Mouse (Mus musculus) gastrocnemius, adult 2 months (tissue): Measurements from ENCODE around the gene 4930442H23Rik. TPM values are rescaled to one million over a fixed set of nuclear protein-coding genes. Genes with fewer than 3 reads are reported as not detected.
"Not testable (repeated sequence)": the region's sequence is repeated elsewhere in the genome, so short reads cannot be mapped to it uniquely, and the experiment has no call there.

ENCODE experiments used
- DNase-seq: peaks from one replicate; pipeline ENCODE4 v3.0.0; 2022
- H3K27ac ChIP-seq: fragments of 200-600 bp; 2 replicates; pipeline ENCODE4 v1.8.1; 2022; ENCODE audit warnings: mild to moderate bottlenecking
- H3K4me3 ChIP-seq: fragments of 200-600 bp; 2 replicates; pipeline ENCODE4 v1.8.1; 2022; ENCODE audit warnings: mild to moderate bottlenecking, moderate library complexity
- CTCF ChIP-seq: fragments of 200-600 bp; IDR thresholded peaks from 2 replicates; pipeline ENCODE4 v1.8.1; 2022; ENCODE audit warnings: antibody characterized with exemption, mild to moderate bottlenecking, moderate library complexity
- intact Hi-C: fragments of 180-260 bp; cut with DNase I; formaldehyde crosslinking; loops from one replicate; pipeline ENCODE4 v1.15.1; 2025
- total RNA-seq, 2 experiments: library from RNA; stranded (reverse); gene quantifications; 2 replicates each; pipeline ENCODE4 v1.2.3; 2021

4930442H23Rik gene
- total RNA-seq, 2 experiments from 2014 or later = not detected

DNA sequence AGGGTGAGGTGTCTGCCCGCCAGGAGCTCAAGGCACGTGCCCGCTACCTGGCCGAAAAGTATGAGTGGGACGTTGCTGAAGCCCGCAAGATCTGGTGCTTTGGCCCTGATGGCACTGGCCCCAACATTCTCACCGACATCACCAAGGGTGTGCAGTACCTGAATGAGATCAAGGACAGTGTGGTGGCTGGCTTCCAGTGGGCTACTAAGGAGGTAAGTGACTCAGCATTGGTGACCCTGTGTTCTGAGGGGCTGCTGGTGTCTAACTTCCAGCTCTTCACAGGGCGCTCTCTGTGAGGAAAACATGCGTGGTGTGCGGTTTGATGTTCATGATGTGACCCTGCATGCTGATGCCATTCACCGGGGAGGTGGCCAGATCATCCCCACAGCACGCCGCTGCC is 2.7 kb downstream of the 4930442H23Rik start:
- H3K4me3 ChIP-seq = no peak overlapping the region
- intact Hi-C loops = no loop called here
- H3K27ac ChIP-seq = peak overlapping the region; percentile 28
- no peak for DNase-seq
- no peak for TF ChIP-seq CTCF

DNA sequence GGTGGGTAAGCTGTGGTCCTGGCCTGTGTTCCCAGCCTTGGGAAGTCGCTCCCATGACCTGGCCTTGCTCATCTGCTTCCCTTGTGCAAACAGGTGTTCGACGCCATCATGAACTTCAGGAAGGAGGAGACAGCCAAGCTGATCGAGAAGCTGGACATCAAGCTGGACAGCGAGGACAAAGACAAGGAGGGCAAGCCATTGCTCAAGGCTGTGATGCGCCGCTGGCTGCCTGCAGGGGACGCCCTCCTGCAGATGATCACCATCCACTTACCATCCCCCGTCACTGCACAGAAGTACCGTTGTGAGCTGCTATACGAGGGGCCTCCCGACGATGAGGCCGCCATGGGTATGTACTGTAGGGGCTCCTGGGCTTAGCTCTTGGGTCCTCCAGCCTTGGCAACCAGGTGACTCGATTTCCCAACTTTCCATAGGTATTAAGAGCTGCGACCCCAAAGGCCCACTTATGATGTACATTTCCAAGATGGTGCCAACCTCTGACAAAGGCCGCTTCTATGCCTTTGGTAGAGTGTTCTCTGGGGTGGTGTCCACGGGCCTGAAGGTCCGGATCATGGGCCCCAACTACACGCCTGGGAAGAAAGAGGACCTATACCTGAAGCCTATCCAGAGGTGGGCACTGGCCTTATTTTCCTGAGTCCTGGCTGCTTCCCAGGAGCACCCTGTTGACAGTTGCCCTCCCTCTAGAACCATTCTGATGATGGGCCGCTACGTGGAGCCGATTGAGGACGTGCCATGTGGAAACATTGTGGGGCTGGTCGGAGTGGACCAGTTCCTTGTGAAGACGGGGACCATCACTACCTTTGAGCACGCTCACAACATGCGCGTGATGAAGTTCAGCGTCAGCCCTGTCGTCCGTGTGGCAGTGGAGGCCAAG is 4.0 kb downstream of the 4930442H23Rik start:
- DNase-seq = no peak
- intact Hi-C loops = loop anchor here (5.0 to 10.0 kb wide), 3 partner anchors 47 to 277 kb away; partner anchors contain the start of gene Timm13
- Histone ChIP-seq H3K27ac (no peak overlapping the region), H3K4me3 (no peak overlapping the region; the same call in 1 of the 2 replicates)
- no peak for TF ChIP-seq CTCF

DNA sequence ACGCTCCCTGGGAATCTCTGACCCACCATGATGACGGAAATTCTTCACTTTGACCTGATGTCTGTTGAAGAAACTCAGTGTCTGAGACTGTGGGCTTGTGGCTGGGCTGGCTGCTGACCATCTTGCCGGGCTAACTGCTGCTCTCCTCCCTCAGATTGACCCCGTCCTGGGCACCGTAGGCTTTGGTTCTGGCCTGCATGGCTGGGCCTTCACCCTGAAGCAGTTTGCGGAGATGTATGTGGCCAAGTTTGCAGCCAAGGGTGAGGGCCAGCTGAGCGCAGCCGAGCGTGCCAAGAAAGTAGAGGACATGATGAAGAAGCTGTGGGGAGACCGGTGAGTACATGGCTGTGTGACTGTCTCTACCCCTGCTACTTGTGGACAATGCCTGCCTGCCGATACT is 4.7 kb downstream of the 4930442H23Rik start:
- H3K27ac ChIP-seq = no peak overlapping the region
- TF ChIP-seq CTCF = no peak
- intact Hi-C loops = loop anchor here (5.0 to 10.0 kb wide), 3 partner anchors 47 to 277 kb away; partner anchors contain the start of gene Timm13
- peak overlapping the region; percentile 91 for H3K4me3 ChIP-seq
- DNase-seq = no peak

DNA sequence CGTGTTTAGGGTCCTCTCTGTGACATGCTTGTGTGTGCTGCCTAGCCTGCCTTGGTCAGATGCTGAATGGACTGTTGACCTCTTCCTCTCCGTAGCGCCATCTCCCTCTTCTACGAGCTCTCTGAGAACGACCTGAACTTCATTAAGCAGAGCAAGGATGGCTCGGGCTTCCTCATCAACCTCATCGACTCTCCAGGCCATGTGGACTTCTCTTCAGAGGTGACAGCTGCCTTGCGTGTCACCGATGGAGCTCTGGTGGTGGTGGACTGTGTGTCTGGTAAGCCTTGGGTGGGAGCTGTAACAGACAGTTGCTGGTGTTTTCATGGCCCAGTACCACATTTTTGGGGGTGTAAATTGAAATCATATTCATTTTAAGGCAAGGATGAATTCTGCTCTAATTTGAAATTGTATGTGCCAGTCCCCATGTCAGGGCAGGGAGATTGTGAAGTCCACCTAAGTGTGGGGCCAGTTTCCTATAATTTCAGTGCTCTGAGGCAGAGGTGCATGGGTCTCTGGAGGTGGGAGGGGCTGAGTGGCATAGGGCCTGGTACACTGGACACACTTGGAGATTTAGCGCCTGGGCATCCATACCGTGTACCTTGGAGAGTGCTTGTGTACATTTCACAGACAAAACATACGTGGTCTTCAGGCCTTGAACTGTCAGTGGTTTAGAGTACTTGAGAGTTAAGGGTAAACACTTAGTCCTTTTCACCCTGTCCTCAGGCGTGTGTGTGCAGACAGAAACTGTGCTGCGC is 5.5 kb downstream of the 4930442H23Rik start:
- Histone ChIP-seq H3K4me3 (peak overlapping the region; percentile 91), H3K27ac (peak overlapping the region; percentile 91)
- intact Hi-C loops = loop anchor here (5.0 to 10.0 kb wide), 3 partner anchors 46 to 276 kb away; partner anchors contain the start of gene Timm13
- peak; percentile 51 for DNase-seq
- TF ChIP-seq CTCF = no peak

DNA sequence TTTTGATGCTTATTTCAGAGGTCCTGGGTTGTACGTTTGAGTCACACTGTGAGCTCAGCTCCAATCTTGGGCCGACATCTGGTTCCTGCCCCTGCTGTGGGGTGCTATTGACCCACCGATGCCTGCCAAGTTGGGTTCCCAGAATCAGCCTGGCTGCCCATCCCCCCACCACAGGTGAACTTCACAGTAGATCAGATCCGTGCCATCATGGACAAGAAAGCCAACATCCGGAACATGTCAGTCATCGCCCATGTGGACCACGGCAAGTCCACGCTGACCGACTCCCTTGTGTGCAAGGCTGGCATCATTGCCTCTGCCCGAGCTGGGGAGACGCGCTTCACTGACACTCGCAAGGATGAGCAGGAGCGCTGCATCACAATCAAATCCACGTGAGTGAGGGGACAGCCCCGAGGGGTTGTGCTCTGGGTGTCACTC is 6.1 kb downstream of the 4930442H23Rik start:
- TF ChIP-seq CTCF = no peak
- peak overlapping the region; percentile 91 for H3K27ac ChIP-seq
- DNase-seq = peak; percentile 66
- H3K4me3 ChIP-seq = peak overlapping the region; percentile 91
- intact Hi-C loops = loop anchor here (5.0 to 10.0 kb wide), 3 partner anchors 45 to 275 kb away; partner anchors contain the start of gene Timm13

DNA sequence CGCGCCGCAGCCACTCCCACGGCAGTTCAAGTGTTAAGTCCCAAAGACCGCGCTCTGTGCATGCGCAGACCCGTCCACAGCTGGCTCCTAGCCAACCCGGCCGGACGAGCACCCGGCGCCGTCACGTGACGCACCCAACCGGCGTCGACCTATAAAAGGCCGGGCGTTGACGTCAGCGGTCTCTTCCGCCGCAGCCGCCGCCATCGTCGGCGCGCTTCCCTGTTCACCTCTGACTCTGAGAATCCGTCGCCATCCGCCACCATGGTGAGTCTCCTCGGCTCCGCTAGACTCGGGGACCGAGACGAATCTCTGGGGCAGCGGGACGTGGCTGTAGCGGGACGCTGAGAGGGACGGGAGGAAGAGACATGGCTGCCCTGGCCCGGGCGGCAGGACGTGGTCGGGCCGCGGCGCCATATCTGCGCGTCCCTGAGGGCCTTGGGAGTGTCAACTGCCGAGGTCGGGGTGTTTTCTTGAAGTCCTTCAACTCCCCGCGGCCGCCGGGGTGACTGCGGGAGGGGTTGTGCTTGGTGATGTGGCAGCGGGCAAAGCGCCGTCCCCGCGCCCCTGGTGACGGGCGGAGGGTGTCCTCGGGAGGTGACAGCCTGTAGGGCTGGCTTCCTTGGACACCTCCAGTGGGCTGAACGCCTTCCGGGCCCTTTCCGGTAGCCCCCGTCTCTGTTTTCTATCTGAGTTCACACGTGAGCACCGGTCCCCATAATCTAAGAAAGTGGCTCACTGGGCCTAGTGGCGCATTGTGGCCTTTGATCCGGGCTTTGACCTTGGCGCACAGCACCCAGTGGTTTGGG is 7.0 kb downstream of the 4930442H23Rik start, which contains the start of gene Eef2:
Gene Eef2 (plus strand): TSS at position 166 of the 806 bp plus-strand sequence.
- H3K27ac ChIP-seq = peak within 1 kb of the TSS; percentile 91
- DNase-seq = peak; percentile 100
- intact Hi-C loops = loop anchor here (5.0 to 10.0 kb wide), 3 partner anchors 44 to 274 kb away; partner anchors contain the start of gene Timm13
- TF ChIP-seq CTCF = no peak
- peak within 1 kb of the TSS; percentile 91 for H3K4me3 ChIP-seq

DNA sequence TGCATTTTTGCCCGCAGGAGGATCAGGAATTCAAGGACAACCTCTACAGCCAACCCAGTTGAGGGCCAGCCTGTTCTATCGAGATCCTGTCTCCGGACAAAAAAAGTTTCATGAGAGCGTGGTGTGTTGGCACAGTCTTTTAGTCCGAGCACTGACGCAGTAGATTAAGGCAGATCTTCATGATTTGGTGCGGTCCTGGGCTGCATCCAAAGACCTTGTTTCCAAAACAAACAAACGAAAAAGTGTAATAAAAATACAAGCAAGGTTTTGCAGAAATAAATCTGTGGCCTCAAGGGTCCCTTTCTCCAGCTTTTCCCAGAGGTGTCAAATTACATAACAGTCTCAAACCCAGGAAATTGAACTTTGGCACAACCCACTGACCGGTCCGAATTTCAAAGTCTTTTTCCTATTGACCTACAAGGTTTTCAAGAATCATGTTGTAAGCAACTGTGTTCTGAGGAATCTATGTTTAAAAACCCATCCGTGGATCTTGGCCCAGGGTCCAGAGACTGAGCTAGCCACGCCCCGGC is 7.6 kb downstream of the 4930442H23Rik start:
- peak overlapping the region; percentile 91 for H3K27ac ChIP-seq
- no peak for TF ChIP-seq CTCF
- intact Hi-C loops = loop anchor here (2.0 to 10.0 kb wide), 4 partner anchors 44 to 274 kb away; partner anchors contain the start of gene Timm13
- H3K4me3 ChIP-seq = peak overlapping the region; percentile 91
- peak; percentile 62 for DNase-seq

DNA sequence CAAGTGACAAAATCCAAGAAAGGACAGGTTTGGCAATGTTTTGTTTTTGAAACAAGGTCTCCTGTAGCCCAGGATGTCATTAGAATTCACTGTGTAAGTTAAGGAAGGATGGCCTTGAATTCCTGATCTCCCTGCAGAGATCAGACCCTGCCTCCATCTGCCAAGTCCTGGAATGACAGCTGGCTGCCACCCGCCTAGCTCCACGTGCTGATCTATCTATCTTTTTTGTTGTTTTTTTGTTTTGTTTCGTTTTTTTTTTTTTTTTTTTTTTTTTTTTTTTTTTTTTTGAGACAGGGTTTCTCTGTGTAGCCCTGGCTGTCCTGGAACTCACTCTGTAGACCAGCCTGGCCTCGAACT is 8.3 kb downstream of the 4930442H23Rik start:
- Histone ChIP-seq H3K4me3 (peak overlapping the region; percentile 91), H3K27ac (peak overlapping the region; percentile 91)
- not testable (repeated sequence) for DNase-seq
- intact Hi-C loops = loop anchor here (2.0 to 10.0 kb wide), 4 partner anchors 43 to 273 kb away; partner anchors contain the start of gene Timm13

DNA sequence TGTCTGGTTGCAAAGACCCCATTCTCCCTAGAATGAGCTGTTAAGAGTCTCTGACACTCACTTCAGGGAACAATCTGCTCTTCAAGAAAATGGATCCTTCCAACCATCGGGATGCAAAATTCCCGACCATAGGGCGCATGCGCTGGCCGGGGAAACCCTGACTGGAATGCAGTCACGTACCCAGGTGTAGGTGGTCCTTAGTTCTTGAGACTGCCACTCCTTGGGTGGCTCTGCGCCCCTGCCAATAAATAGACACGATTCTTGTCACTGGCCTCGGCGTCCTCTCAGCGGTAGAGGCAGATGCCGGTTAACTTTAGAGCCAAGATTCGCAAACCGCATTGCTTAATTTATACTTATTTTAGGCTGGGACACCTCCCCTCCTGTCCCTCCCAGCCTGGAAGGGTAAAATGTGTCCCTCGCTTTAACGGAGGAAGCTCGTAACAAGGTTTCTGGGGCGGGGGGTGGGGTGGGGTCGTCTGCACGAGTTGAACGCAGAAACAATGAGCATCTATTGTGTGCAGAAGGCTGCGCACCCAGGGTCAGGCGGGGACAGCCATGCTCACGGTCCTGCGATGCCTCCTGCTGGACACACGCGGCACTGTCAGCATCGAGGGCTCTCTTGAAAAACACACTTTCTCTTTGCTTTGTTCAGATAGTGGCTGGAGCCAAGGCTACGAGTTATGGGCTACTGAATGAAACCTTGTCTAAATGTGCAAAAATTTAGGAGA is 8.9 kb downstream of the 4930442H23Rik start:
- intact Hi-C loops = loop anchor here (2.0 to 10.0 kb wide), 4 partner anchors 42 to 272 kb away; partner anchors contain the start of gene Timm13
- Histone ChIP-seq H3K4me3 (peak overlapping the region; percentile 91), H3K27ac (peak overlapping the region; percentile 91)
- TF ChIP-seq CTCF = peak; percentile 98
- peak; percentile 89 for DNase-seq

DNA sequence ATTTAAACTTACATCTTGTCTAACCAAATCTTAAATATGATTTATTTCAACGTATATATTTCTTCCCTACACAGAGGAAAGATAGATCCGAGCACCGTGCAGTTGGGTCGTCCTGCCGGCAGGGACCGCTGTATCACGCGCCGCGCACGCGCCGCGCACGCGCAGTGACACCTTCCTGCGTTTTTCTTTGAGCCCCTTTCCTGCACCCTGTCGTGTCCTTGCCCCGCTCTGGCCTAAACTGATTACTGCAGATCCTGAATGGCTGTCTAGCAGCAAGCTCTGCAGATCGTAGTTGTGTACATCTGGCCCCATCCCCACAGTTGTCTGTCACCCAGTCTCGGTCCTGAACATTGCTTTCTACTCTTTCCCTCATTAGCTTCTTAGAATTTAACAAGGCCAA is 10.5 kb downstream of the 4930442H23Rik start:
- DNase-seq = peak; percentile 90
- TF ChIP-seq CTCF = peak; percentile 95
- H3K4me3 ChIP-seq = peak overlapping the region; percentile 64
- intact Hi-C loops = loop anchor here (10.0 kb wide), 1 partner anchor 248 kb away; no protein-coding TSS in a partner anchor
- H3K27ac ChIP-seq = peak overlapping the region; percentile 91

DNA sequence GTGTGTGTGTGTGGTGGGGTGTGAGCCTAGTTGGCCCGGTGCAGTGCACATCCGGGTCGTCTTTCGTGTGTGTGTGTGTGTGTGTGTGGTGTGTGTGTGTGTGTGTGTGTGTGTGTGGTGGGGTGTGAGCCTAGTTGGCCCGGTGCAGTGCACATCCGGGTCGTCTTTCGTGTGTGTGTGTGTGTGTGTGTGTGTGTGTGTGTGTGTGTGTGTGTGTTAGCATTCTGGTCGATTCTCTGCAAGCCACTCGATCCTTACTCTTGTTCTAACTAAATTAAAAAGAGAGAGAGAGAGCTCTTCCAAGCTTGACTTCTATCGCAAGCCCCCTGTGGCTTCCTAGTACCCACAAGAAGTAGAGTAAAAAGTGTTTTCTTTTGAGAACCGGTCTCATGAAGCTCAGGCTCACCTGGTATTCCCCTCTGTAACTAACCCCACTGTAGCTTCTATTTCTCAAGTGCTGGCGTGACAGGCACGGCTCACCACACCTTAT is 14.2 kb downstream of the 4930442H23Rik start:
- DNase-seq, intact Hi-C loops: not testable (repeated sequence)
- H3K4me3 ChIP-seq = peak overlapping the region; percentile 37
- H3K27ac ChIP-seq = peak overlapping the region; percentile 80
